In genomic region chr1:168552394-168552793, GRCm38 (mm10) we compare ENCODE assay signal across 29 mouse cellular contexts.
DNase-seq lines count a peak whose midpoint lies in the region; ATAC-seq and TF ChIP-seq lines count a peak whose summit lies in the region.
"Had no signal": no experiment of that assay in that cellular context is flagged by ENCODE, and none has a peak within 500 bp of the region (broad histone marks: within the 10 kb centered on the region; RNA-seq: fewer than 3 reads in every experiment).

No protein-coding gene starts in this region.

- intact Hi-C loops in left cerebral cortex, postnatal 36 days (cut with DNase I) = no loop called here
- intact Hi-C loops in gastrocnemius, adult 2 months (cut with DNase I) = no loop called here

- DNase-seq in forebrain, embryonic 14.5 days (ENCODE audit: low spot score) = peak; percentile 84
- DNase-seq in forebrain, embryonic 11.5 days (ENCODE audit: low spot score) = no peak
- DNase-seq in layer of hippocampus, postnatal 14 days (ENCODE audit: low spot score in 2 of 2) = peak; percentile 5 to 33
- no peak for DNase-seq in layer of hippocampus, adult 9-10 months (ENCODE audit: low spot score)
- peak; percentile 89 for DNase-seq in brain, embryonic 14.5 days (ENCODE audit: low read depth)
- no peak for DNase-seq in left cerebral cortex, postnatal 36 days (ENCODE audit: low spot score in 2 of 2)
- DNase-seq in gastrocnemius, adult 2 months = no peak
- DNase-seq: adrenal gland, adult 2 months; adrenal gland, postnatal 14 days; B cell, adult 2 months; cerebellum, adult 11-12 months; cerebellum, adult 8-10 months; cerebellum, postnatal 36 days; embryo, embryonic 11 days; gastrocnemius, postnatal 25 days; heart, adult 18-20 months; heart, postnatal 10 days; heart, postnatal 36 days had no signal

- WGBS in forebrain, embryonic 14.5 days = 42% methylated on average over 3 of the region's 3 CpGs
- 66% methylated on average over 3 of the region's 3 CpGs for WGBS in forebrain, embryonic 11.5 days

- H3K4me2 ChIP-seq in forebrain, embryonic 14.5 days (ENCODE audit: low read length) = no peak overlapping the region
- H3K4me2 ChIP-seq in forebrain, embryonic 11.5 days (ENCODE audit: low read depth, low read length, severe bottlenecking) = no peak overlapping the region
- H3K4me2 ChIP-seq: embryonic facial prominence, embryonic 13.5 days; heart, embryonic 12.5 days; heart, embryonic 15.5 days; hindbrain, embryonic 13.5 days; intestine, embryonic 15.5 days had no signal

- ATAC-seq in forebrain, embryonic 14.5 days = peak; percentile 40
- ATAC-seq in forebrain, embryonic 11.5 days (replicated peaks; ENCODE audit: low FRiP score) = no peak; the same call in 1 of the 2 replicates
- ATAC-seq: hindbrain, embryonic 16.5 days; intestine, embryonic 15.5 days had no signal

- no peaks in the 10 kb centered on the region for H3K9me3 ChIP-seq in forebrain, embryonic 14.5 days (replicated peaks; ENCODE audit: control insufficient read depth, low read length)
- no peaks in the 10 kb centered on the region for H3K9me3 ChIP-seq in forebrain, embryonic 11.5 days (ENCODE audit: control insufficient read depth, low read length)
- H3K9me3 ChIP-seq: embryonic facial prominence, embryonic 10.5 days; embryonic facial prominence, embryonic 13.5 days; heart, embryonic 12.5 days; heart, embryonic 15.5 days; hindbrain, embryonic 10.5 days; hindbrain, embryonic 13.5 days; intestine, embryonic 15.5 days had no signal

- no peaks in the 10 kb centered on the region for H3K36me3 ChIP-seq in forebrain, embryonic 14.5 days (ENCODE audit: control insufficient read depth, insufficient read depth, low read length)
- no peaks in the 10 kb centered on the region for H3K36me3 ChIP-seq in forebrain, embryonic 11.5 days (ENCODE audit: control insufficient read depth, insufficient read depth, low read length)
- H3K36me3 ChIP-seq: embryonic facial prominence, embryonic 10.5 days; embryonic facial prominence, embryonic 13.5 days; G1E; heart, embryonic 12.5 days; heart, embryonic 15.5 days; hindbrain, embryonic 10.5 days; hindbrain, embryonic 13.5 days; intestine, embryonic 15.5 days had no signal

- peaks cover 21% of the 10 kb centered on the region; the same call in 1 of the 2 replicates for H3K4me1 ChIP-seq in forebrain, embryonic 14.5 days (ENCODE audit: control insufficient read depth, insufficient read depth, low read length)
- 0 out of 2 replicates have a peak, but pooled peaks cover 2% of the 10 kb centered on the region for H3K4me1 ChIP-seq in forebrain, embryonic 11.5 days (replicated peaks; ENCODE audit: control insufficient read depth, insufficient read depth, low read length)
- H3K4me1 ChIP-seq: embryonic facial prominence, embryonic 10.5 days; heart, embryonic 12.5 days; heart, embryonic 15.5 days; hindbrain, embryonic 10.5 days; hindbrain, embryonic 13.5 days; intestine, embryonic 15.5 days had no signal

- H3K4me3 ChIP-seq in forebrain, embryonic 14.5 days (ENCODE audit: low read depth, low read length) = no peak overlapping the region
- H3K4me3 ChIP-seq in forebrain, embryonic 11.5 days (ENCODE audit: low read depth, low read length) = no peak overlapping the region
- no peak overlapping the region for H3K4me3 ChIP-seq in gastrocnemius, adult 2 months
- H3K4me3 ChIP-seq: embryonic facial prominence, embryonic 10.5 days; embryonic facial prominence, embryonic 13.5 days; erythroblast, embryonic 14.5 days; heart, embryonic 12.5 days; heart, embryonic 15.5 days; hindbrain, embryonic 10.5 days; hindbrain, embryonic 13.5 days; intestine, embryonic 15.5 days had no signal

- TF ChIP-seq POLR2A in brain, embryonic 14.5 days (IDR thresholded peaks at IDR 0.05; ENCODE audit: borderline replicate concordance, extremely low read depth, insufficient read depth, insufficient read length, poor library complexity, severe bottlenecking) = no peak

- H3K27me3 ChIP-seq in forebrain, embryonic 14.5 days (replicated peaks; ENCODE audit: control insufficient read depth, insufficient read depth, low read length) = no peaks in the 10 kb centered on the region
- H3K27me3 ChIP-seq in forebrain, embryonic 11.5 days (ENCODE audit: control insufficient read depth, insufficient read depth, low read length) = no peaks in the 10 kb centered on the region
- H3K27me3 ChIP-seq: CH12.LX; embryonic facial prominence, embryonic 13.5 days; heart, embryonic 12.5 days; heart, embryonic 15.5 days; hindbrain, embryonic 13.5 days; intestine, embryonic 15.5 days had no signal

- H3K27ac ChIP-seq in forebrain, embryonic 14.5 days (ENCODE audit: low read depth, low read length) = no peak overlapping the region
- no peak overlapping the region for H3K27ac ChIP-seq in forebrain, embryonic 11.5 days (ENCODE audit: low read depth, low read length)
- no peak overlapping the region for H3K27ac ChIP-seq in gastrocnemius, adult 2 months
- H3K27ac ChIP-seq: embryonic facial prominence, embryonic 10.5 days; embryonic facial prominence, embryonic 13.5 days; heart, embryonic 15.5 days; hindbrain, embryonic 10.5 days; hindbrain, embryonic 13.5 days; intestine, embryonic 15.5 days had no signal

- H3K9ac ChIP-seq in forebrain, embryonic 14.5 days (ENCODE audit: low read length) = no peak overlapping the region
- no peak overlapping the region for H3K9ac ChIP-seq in forebrain, embryonic 11.5 days (ENCODE audit: low read length)
- H3K9ac ChIP-seq: embryonic facial prominence, embryonic 13.5 days; heart, embryonic 12.5 days; heart, embryonic 15.5 days; hindbrain, embryonic 13.5 days; intestine, embryonic 15.5 days had no signal

- TF ChIP-seq CTCF in brain, embryonic 14.5 days (IDR thresholded peaks at IDR 0.05; ENCODE audit: borderline replicate concordance, extremely low read depth, insufficient read depth, insufficient read length) = no peak
- no peak for TF ChIP-seq CTCF in gastrocnemius, adult 2 months (IDR thresholded peaks at IDR 0.05)

Comparison
In these comparisons a context has a peak if more than half of its experiments do, and no peak if none do; other contexts are left out.
1. DNase-seq: peak in forebrain, embryonic 14.5 days (single experiment), layer of hippocampus, postnatal 14 days (2 of 2) and brain, embryonic 14.5 days (single experiment); none in forebrain, embryonic 11.5 days (single experiment), layer of hippocampus, adult 9-10 months (single experiment), left cerebral cortex, postnatal 36 days (0 of 2) and gastrocnemius, adult 2 months (single experiment).